Mouse (Mus musculus): ENCODE results near the gene Tbc1d4. TPM values are rescaled to one million over a fixed set of nuclear protein-coding genes. Genes with fewer than 3 reads are reported as not detected.
"Not testable (repeated sequence)": the region's sequence is repeated elsewhere in the genome, so short reads cannot be mapped to it uniquely, and the experiment has no call there.

Gene Tbc1d4
- polyA plus RNA-seq, 1 experiment from 2014 or later = 18.5 TPM

DNA sequence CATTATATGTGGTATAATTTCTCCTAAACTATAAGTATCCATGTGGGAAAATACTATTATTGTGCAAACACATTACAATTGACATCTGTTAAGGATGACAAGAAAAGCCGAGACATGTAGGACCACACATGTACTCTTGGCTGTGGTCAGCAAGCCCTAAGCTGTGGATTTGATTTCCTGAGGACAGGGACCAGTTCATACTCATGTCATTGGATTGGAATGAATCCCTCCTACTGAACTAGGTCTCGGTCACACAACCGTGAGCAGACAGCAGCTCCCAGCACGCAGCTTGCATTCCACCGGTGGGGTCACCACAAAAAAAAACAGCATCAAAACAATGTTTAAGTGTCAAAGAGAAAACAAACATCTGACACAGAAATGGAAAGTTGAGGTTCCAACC, 15.0 kb downstream of the Tbc1d4 start:
- no peaks in the 10 kb centered on the region for H3K9me3 ChIP-seq
- H3K27ac ChIP-seq (replicated peaks) = no peak overlapping the region
- peaks cover 24% of the 10 kb centered on the region for H3K4me1 ChIP-seq
- 79% methylated on average over 5 of the region's 5 CpGs for WGBS
- no peak overlapping the region for H3K9ac ChIP-seq
- 0 out of 2 replicates have a peak, but pooled peaks cover 8% of the 10 kb centered on the region for H3K36me3 ChIP-seq
- no peak overlapping the region for H3K4me2 ChIP-seq
- H3K27me3 ChIP-seq (replicated peaks) = no peaks in the 10 kb centered on the region
- no peak overlapping the region for H3K4me3 ChIP-seq
- no peak for ATAC-seq (ENCODE audit: extremely low read depth, insufficient number of reproducible peaks, low FRiP score, low TSS enrichment)

DNA sequence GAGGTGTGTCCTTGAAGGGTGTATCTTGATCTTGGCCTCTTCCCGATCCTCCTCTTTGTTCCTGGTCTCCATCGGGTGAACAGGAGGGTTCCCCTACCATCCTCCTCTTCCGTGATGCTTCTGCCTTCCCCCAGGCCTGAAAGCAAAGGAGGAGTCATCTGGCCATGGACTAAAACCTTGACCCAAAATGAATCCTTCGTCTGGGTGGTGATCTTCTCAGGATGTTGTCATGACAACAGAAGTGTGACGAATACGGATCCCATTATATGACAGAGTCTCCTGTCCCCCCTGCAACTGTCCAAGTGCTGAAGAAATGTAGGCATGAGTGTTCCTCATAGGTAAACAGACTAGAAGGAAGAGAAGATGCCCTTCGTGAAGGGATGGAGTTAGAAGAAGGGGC, 15.7 kb downstream of the Tbc1d4 start:
- Histone ChIP-seq H3K9ac (no peak overlapping the region), H3K4me1 (peaks cover 25% of the 10 kb centered on the region), H3K27me3 (replicated peaks) (no peaks in the 10 kb centered on the region), H3K4me3 (no peak overlapping the region), H3K36me3 (0 out of 2 replicates have a peak, but pooled peaks cover 8% of the 10 kb centered on the region), H3K4me2 (no peak overlapping the region), H3K27ac (replicated peaks) (no peak overlapping the region), H3K9me3 (no peaks in the 10 kb centered on the region)
- 79% methylated on average over 7 of the region's 7 CpGs for WGBS
- no peak for ATAC-seq (ENCODE audit: extremely low read depth, insufficient number of reproducible peaks, low FRiP score, low TSS enrichment)

DNA sequence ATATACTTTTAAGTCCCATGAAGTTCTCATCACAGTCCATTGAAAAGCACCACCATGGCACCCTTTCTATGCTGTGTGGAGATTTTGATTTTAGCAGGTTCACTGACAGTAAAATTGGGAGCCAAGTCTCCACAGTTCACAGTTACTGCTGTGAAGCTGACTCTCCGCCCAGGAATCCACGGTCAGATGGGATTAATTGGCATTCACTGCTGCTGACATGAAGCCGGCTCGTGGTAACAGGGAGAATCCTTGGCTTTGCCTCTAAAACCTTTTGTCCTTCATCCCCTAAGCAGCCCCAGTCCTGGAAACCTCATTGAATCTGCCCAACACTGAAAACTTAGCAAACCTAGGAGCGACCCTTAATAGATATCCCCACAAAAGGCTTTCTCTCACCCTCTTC, 17.9 kb downstream of the Tbc1d4 start:
- 0 out of 2 replicates have a peak, but pooled peaks cover 6% of the 10 kb centered on the region for H3K36me3 ChIP-seq
- no peak overlapping the region for H3K27ac ChIP-seq (replicated peaks)
- peaks cover 41% of the 10 kb centered on the region for H3K4me1 ChIP-seq
- ATAC-seq (ENCODE audit: extremely low read depth, insufficient number of reproducible peaks, low FRiP score, low TSS enrichment) = no peak
- H3K9me3 ChIP-seq = no peaks in the 10 kb centered on the region
- H3K27me3 ChIP-seq (replicated peaks) = no peaks in the 10 kb centered on the region
- no peak overlapping the region for H3K9ac ChIP-seq
- no peak overlapping the region for H3K4me3 ChIP-seq
- WGBS = 77% methylated on average over 5 of the region's 5 CpGs
- H3K4me2 ChIP-seq = no peak overlapping the region

GRCm38 (mm10) chr14:101588209-101588991, 20.6 kb downstream of the Tbc1d4 start:
- H3K27me3 ChIP-seq (replicated peaks); ATAC-seq (ENCODE audit: extremely low read depth, insufficient number of reproducible peaks, low FRiP score, low TSS enrichment); H3K36me3 ChIP-seq; H3K9me3 ChIP-seq; H3K4me3 ChIP-seq: not testable (repeated sequence)
- Histone ChIP-seq H3K4me2 (peak overlapping the region; percentile 31), H3K27ac (replicated peaks) (peak overlapping the region; percentile 33), H3K4me1 (peaks cover 33% of the 10 kb centered on the region), H3K9ac (0 out of 2 replicates have a peak overlapping the region, but pooled peaks have one; percentile 33)
- 61% methylated on average over 3 of the region's 4 CpGs for WGBS

GRCm38 (mm10) chr14:101587366-101588040, 21.5 kb downstream of the Tbc1d4 start:
- not testable (repeated sequence) for ATAC-seq (ENCODE audit: extremely low read depth, insufficient number of reproducible peaks, low FRiP score, low TSS enrichment); H3K27me3 ChIP-seq (replicated peaks); H3K9ac ChIP-seq; H3K4me3 ChIP-seq; H3K36me3 ChIP-seq; H3K9me3 ChIP-seq; H3K4me2 ChIP-seq
- peaks cover 33% of the 10 kb centered on the region for H3K4me1 ChIP-seq
- 75% methylated on average over 4 of the region's 6 CpGs for WGBS
- H3K27ac ChIP-seq (replicated peaks) = peak overlapping the region; percentile 39; the same call in 1 of the 2 replicates

GRCm38 (mm10) chr14:101586096-101586495, 22.9 kb downstream of the Tbc1d4 start:
- no peak for ATAC-seq (ENCODE audit: extremely low read depth, insufficient number of reproducible peaks, low FRiP score, low TSS enrichment)
- 33% methylated on average over 7 of the region's 7 CpGs for WGBS

GRCm38 (mm10) chr14:101575651-101576050, 33.3 kb downstream of the Tbc1d4 start:
- 61% methylated on average over 3 of the region's 3 CpGs for WGBS
- ATAC-seq (ENCODE audit: extremely low read depth, insufficient number of reproducible peaks, low FRiP score, low TSS enrichment) = no peak
- H3K9me3 ChIP-seq = no peaks in the 10 kb centered on the region

More at GRCm38 (mm10) chr14:101586096-101586495, 22.9 kb downstream of the Tbc1d4 start:
- H3K27ac ChIP-seq (replicated peaks) = peak overlapping the region; percentile 51
- no peak overlapping the region for H3K4me2 ChIP-seq
- 0 out of 2 replicates have a peak, but pooled peaks cover 4% of the 10 kb centered on the region for H3K36me3 ChIP-seq
- H3K27me3 ChIP-seq (replicated peaks) = no peaks in the 10 kb centered on the region
- no peak overlapping the region for H3K9ac ChIP-seq
- 0 out of 2 replicates have a peak, but pooled peaks cover 4% of the 10 kb centered on the region for H3K9me3 ChIP-seq
- H3K4me1 ChIP-seq = peaks cover 33% of the 10 kb centered on the region
- H3K4me3 ChIP-seq = no peak overlapping the region

DNA sequence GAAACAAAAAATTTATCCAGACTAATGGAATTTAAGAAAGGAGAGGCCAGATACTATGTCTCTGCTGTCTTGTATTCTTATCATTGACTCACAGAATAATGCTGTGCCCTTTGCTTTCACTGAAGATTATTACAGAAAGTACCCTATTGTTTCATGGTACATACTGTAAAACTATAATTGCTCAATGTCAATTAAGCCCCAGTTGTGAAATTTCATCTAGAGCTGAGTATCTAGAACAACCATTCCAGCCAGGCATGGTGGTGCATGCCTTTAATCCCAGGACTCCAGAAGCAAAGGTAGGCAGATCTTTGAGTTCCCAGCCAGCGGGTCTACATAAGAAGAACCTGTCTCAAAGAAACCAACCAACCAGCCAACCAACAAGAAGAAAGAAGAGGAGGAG, 34.5 kb downstream of the Tbc1d4 start:
- WGBS = 93% methylated on average over 1 of the region's 1 CpGs
- ATAC-seq (ENCODE audit: extremely low read depth, insufficient number of reproducible peaks, low FRiP score, low TSS enrichment) = no peak
- H3K9me3 ChIP-seq = no peaks in the 10 kb centered on the region
- H3K4me3 ChIP-seq = no peak overlapping the region
- H3K9ac ChIP-seq = no peak overlapping the region
- no peaks in the 10 kb centered on the region for H3K36me3 ChIP-seq
- no peaks in the 10 kb centered on the region for H3K27me3 ChIP-seq (replicated peaks)
- H3K4me2 ChIP-seq = no peak overlapping the region
- H3K4me1 ChIP-seq = peaks cover 25% of the 10 kb centered on the region
- no peak overlapping the region for H3K27ac ChIP-seq (replicated peaks)

More at GRCm38 (mm10) chr14:101575651-101576050, 33.3 kb downstream of the Tbc1d4 start:
- Histone ChIP-seq H3K27me3 (replicated peaks) (no peaks in the 10 kb centered on the region), H3K9ac (no peak overlapping the region), H3K4me1 (peaks cover 16% of the 10 kb centered on the region), H3K4me3 (no peak overlapping the region), H3K36me3 (peaks cover 4% of the 10 kb centered on the region; the same call in 1 of the 2 replicates), H3K27ac (replicated peaks) (no peak overlapping the region), H3K4me2 (no peak overlapping the region)

DNA sequence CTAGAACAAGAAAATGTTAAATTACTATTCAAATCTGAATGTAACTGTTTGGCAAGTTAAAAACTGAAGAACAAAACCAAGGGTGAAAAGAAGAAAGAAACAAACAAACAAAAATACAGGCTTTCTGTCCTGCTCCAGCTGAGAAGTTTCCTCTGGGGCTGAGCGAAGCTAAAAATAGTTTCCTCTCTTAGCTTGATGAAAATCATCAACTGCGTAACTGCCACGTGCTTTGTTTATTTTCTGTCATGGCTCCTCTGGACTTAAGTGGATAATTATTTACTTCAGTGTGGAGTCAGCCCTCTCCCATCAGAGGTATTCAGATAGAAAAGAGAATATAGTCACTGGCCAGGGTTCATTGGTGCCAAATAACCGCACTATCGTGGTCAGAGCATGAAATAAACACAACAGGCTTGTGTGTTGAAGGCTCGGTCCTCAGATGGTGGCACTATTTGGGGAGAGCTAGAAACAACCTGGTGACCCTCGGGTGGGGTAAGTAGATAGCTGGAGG, 35.8 kb downstream of the Tbc1d4 start:
- ATAC-seq (ENCODE audit: extremely low read depth, insufficient number of reproducible peaks, low FRiP score, low TSS enrichment) = no peak
- no peaks in the 10 kb centered on the region for H3K36me3 ChIP-seq
- 34% methylated on average over 7 of the region's 7 CpGs for WGBS

GRCm38 (mm10) chr14:101568828-101569227, 40.2 kb downstream of the Tbc1d4 start:
- H3K27me3 ChIP-seq (replicated peaks) = no peaks in the 10 kb centered on the region
- H3K27ac ChIP-seq (replicated peaks) = 0 out of 2 replicates have a peak overlapping the region, but pooled peaks have one; percentile 12
- H3K4me2 ChIP-seq = no peak overlapping the region
- H3K9ac ChIP-seq = peak overlapping the region; percentile 14; the same call in 1 of the 2 replicates
- 53% methylated on average over 2 of the region's 2 CpGs for WGBS
- ATAC-seq (ENCODE audit: extremely low read depth, insufficient number of reproducible peaks, low FRiP score, low TSS enrichment) = no peak
- H3K9me3 ChIP-seq = no peaks in the 10 kb centered on the region
- H3K4me3 ChIP-seq = no peak overlapping the region
- H3K4me1 ChIP-seq = peaks cover 48% of the 10 kb centered on the region
- no peaks in the 10 kb centered on the region for H3K36me3 ChIP-seq

More for the DNA sequence above, 35.8 kb downstream of the Tbc1d4 start:
- peak overlapping the region; percentile 26 for H3K4me2 ChIP-seq
- no peaks in the 10 kb centered on the region for H3K9me3 ChIP-seq
- H3K9ac ChIP-seq = no peak overlapping the region
- no peaks in the 10 kb centered on the region for H3K27me3 ChIP-seq (replicated peaks)
- no peak overlapping the region for H3K4me3 ChIP-seq
- peaks cover 33% of the 10 kb centered on the region for H3K4me1 ChIP-seq
- peak overlapping the region; percentile 67 for H3K27ac ChIP-seq (replicated peaks)

DNA sequence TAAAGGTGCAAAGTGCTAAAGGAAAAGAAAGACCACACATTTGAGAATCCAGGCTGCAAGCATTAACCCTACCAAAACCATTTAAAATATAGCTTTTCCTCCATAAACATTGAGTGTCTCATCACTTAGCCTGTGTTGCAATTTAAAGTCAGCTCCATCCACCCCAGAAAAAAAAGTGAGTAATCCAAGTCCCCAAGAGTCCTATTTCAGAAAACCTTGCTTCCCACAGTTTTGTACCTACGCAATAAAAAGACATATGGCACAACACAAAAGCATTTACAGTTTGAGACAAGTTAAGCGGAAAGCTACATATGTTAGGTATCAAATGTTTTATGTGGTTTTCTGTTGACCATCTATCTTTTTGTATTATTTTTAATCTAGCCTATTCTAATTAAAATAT, 42.3 kb downstream of the Tbc1d4 start:
- Histone ChIP-seq H3K9ac (no peak overlapping the region), H3K4me2 (no peak overlapping the region), H3K27me3 (replicated peaks) (no peaks in the 10 kb centered on the region), H3K36me3 (no peaks in the 10 kb centered on the region), H3K9me3 (no peaks in the 10 kb centered on the region), H3K27ac (replicated peaks) (no peak overlapping the region), H3K4me3 (no peak overlapping the region), H3K4me1 (peaks cover 46% of the 10 kb centered on the region)
- WGBS = 90% methylated on average over 2 of the region's 2 CpGs
- no peak for ATAC-seq (ENCODE audit: extremely low read depth, insufficient number of reproducible peaks, low FRiP score, low TSS enrichment)

All from heart, embryonic 13.5 days (tissue).